Mouse (Mus musculus) liver, postnatal 0 days (tissue): ENCODE measurements around the gene Slx1b.

Source experiments
- CTCF ChIP-seq: sonication (generic); IDR thresholded peaks from 2 replicates; pipeline ENCODE4 v1.5.1; 2016; ENCODE audit warnings: antibody characterized with exemption, low read depth
- EP300 ChIP-seq: IDR thresholded peaks from 2 replicates; pipeline ENCODE4 v1.6.1; 2016; ENCODE audit warnings: antibody characterized with exemption, low read depth, mild to moderate bottlenecking

DNA sequence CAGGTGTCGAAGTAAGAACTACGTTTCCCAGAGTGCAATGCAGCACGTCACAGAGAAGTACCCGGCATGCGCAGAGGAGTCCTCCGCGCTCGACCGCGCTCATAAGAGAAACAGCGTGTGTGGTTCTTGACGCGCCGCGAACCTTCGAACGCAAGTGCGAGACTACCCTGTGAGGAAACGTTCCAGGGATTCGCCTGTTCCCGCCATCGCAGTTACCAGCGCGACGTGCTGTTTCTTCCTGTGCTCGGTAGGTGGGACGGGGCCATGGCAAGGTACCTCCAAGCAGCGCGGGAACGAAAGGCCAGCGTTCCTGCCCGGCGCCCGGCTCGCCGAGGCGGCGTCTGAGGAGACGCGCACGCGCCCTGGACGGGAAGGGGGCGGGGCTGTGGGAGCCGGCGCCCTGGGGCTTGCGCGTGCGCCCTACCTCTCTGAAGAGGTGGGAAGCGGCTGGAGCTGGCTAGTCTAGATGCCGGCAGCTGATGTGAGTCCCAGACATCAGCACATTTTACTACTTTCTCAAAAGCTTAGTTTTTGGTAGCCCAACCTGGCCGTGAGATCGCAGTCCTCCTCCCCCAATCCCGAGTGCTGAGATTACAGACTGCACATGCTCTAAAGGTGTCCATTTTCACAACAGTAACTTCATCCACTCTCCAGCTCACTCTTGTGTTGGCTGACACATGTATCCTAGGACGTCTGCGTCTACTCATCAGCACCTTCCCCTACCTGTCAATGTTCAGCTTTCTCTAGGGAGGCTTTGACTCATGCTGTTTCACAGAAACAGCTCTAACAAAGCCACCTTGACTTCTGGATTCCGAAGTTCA, 46.1 kb downstream of the Slx1b start, which contains the start of gene Sgf29:
- TF ChIP-seq CTCF, result no peak
- TF ChIP-seq EP300, result no peak
